Mouse (Mus musculus) liver, embryonic 14.5 days (tissue): ENCODE results near the gene Clec4f. TPM values are rescaled to one million over a fixed set of nuclear protein-coding genes. Genes with fewer than 3 reads are reported as not detected.
A peak's percentile ranks its signal among the peaks of the same experiment; 100 is the strongest.

Experiments
- ATAC-seq: fragments of 200-750 bp; cut with Nextera tagmentation; 2 replicates; pipeline ENCODE4 v1.8.0; 2017; ENCODE audit warnings: moderate number of reproducible peaks, mild to moderate bottlenecking, moderate library complexity; ENCODE audit not compliant: insufficient read depth
- DNase-seq, 3 experiments: peaks; one replicate each; pipeline ENCODE4 v3.0.0-alpha.2; 2012 to 2013; ENCODE audit warnings: low read depth in 3 of 3, low spot score in 3 of 3
- H3K27ac ChIP-seq: fragments of 300-500 bp; sonication (generic); 2 replicates; pipeline ENCODE4 v1.5.1; 2014; ENCODE audit warnings: moderate library complexity, mild to moderate bottlenecking, control low read depth, inconsistent platforms
- H3K27me3 ChIP-seq: fragments of 300-500 bp; sonication (generic); 2 replicates; pipeline ENCODE4 v1.6.1; 2014; ENCODE audit warnings: mild to moderate bottlenecking, low read length, moderate library complexity; ENCODE audit not compliant: control insufficient read depth, insufficient read depth
- H3K36me3 ChIP-seq: fragments of 300-500 bp; sonication (generic); replicated peaks from 2 replicates; pipeline ENCODE4 v1.6.1; 2014; ENCODE audit warnings: low read depth; ENCODE audit not compliant: control insufficient read depth, insufficient read depth
- H3K4me1 ChIP-seq, 2 experiments: fragments of 200-500 bp in 1 of 2; fragments of 300-500 bp in 1 of 2; sonication (generic) in 1 of 2; replicated peaks; 2 replicates each; pipeline ENCODE4 v1.6.1; 2012 to 2014; ENCODE audit warnings: antibody characterized with exemption in 1 of 2, inconsistent platforms in 1 of 2, low read length in 1 of 2; ENCODE audit not compliant: control insufficient read depth in 2 of 2, insufficient read depth in 2 of 2
- H3K4me2 ChIP-seq: fragments of 300-500 bp; sonication (generic); 2 replicates; pipeline ENCODE4 v1.6.1; 2014; ENCODE audit warnings: low read depth, mild to moderate bottlenecking, control low read depth, moderate library complexity
- H3K4me3 ChIP-seq, 2 experiments: fragments of 200-500 bp in 1 of 2; fragments of 300-500 bp in 1 of 2; sonication (generic) in 1 of 2; 2 replicates each; pipeline ENCODE4 v1.5.1; 2012 to 2014; ENCODE audit warnings: low read depth in 2 of 2, low read length in 2 of 2, mild to moderate bottlenecking in 2 of 2, control low read depth in 1 of 2, inconsistent platforms in 1 of 2, moderate library complexity in 1 of 2; ENCODE audit not compliant: insufficient read depth in 1 of 2
- H3K9ac ChIP-seq: fragments of 300-500 bp; sonication (generic); replicated peaks from 2 replicates; pipeline ENCODE4 v1.6.1; 2014; ENCODE audit warnings: mild to moderate bottlenecking, control low read depth, moderate library complexity
- H3K9me3 ChIP-seq: fragments of 300-500 bp; sonication (generic); 2 replicates; pipeline ENCODE4 v1.6.1; 2016; ENCODE audit warnings: low read length, mixed read lengths; ENCODE audit not compliant: control insufficient read depth
- CTCF ChIP-seq: IDR thresholded peaks from 2 replicates; pipeline ENCODE4 v1.5.1; 2016; ENCODE audit warnings: antibody characterized with exemption, low read depth, control low read depth
- EP300 ChIP-seq: IDR thresholded peaks from 2 replicates; pipeline ENCODE4 v1.6.1; 2016; ENCODE audit warnings: antibody characterized with exemption, low read depth
- WGBS: fragments of 180-500 bp; shearing (Covaris S2); extraction: QIAGEN DNeasy Blood & Tissue Kit; methylation state at CpG from one replicate; pipeline ENCODE4 v1.1.7; 2014; ENCODE audit not compliant: insufficient replicate concordance; 5-methylcytosine and 5-hydroxymethylcytosine counted together
- polyA plus RNA-seq, 2 experiments: library from polyadenylated mRNA; depleted of rRNA in 1 of 2; stranded (reverse) in 1 of 2; unstranded in 1 of 2; fragments of >200 nt; fragmentation: Nextera tagmentation in 1 of 2; extraction: Ambion mirVana in 1 of 2; gene quantifications; 2 replicates each; pipeline versions ENCODE4 v1.2.1 to v1.2.3; 2012 to 2014

Gene Clec4f
- polyA plus RNA-seq, 2 experiments = 3.3 to 4.1 TPM

- 26% methylated on average over 4 of the region's 4 CpGs for WGBS
- Histone ChIP-seq H3K4me2 (no peak overlapping the region), H3K36me3 (no peaks in the 10 kb centered on the region), H3K9ac (no peak overlapping the region), H3K4me1 (no peaks in the 10 kb centered on the region), H3K27me3 (peaks cover 28% of the 10 kb centered on the region), H3K9me3 (no peaks in the 10 kb centered on the region), H3K4me3 (no peak overlapping the region), H3K27ac (no peak overlapping the region)
- TF ChIP-seq EP300 = no peak
- no peak for TF ChIP-seq CTCF
- no peak for DNase-seq
- ATAC-seq = no peak
Measured at GRCm38 (mm10) chr6:83689374-83689773, 33.4 kb upstream of the Clec4f start.

GRCm38 (mm10) chr6:83677757-83678156 lies 21.8 kb upstream of the Clec4f start, which contains the start of gene Cd207:
Cd207 (minus strand) TSS chr6:83677857.
- no peak within 1 kb of the TSS for H3K27ac ChIP-seq
- WGBS = 46% methylated on average over 4 of the region's 4 CpGs
- H3K4me3 ChIP-seq = no peak within 1 kb of the TSS
- no peaks in the 10 kb centered on the region for H3K36me3 ChIP-seq
- TF ChIP-seq EP300 = no peak
- TF ChIP-seq CTCF = no peak
- H3K9ac ChIP-seq = no peak within 1 kb of the TSS
- no peak for DNase-seq
- no peaks in the 10 kb centered on the region for H3K9me3 ChIP-seq
- no peaks in the 10 kb centered on the region for H3K27me3 ChIP-seq
- no peak within 1 kb of the TSS for H3K4me2 ChIP-seq
- no peaks in the 10 kb centered on the region for H3K4me1 ChIP-seq
- ATAC-seq = no peak

GRCm38 (mm10) chr6:83673395-83673794 lies 17.4 kb upstream of the Clec4f start:
- H3K4me1 ChIP-seq = no peaks in the 10 kb centered on the region

GRCm38 (mm10) chr6:83665009-83665408 lies 9.0 kb upstream of the Clec4f start:
- TF ChIP-seq CTCF (no peak), EP300 (no peak)
- Histone ChIP-seq H3K4me3 (no peak overlapping the region), H3K27me3 (no peaks in the 10 kb centered on the region), H3K9ac (no peak overlapping the region), H3K27ac (no peak overlapping the region), H3K36me3 (no peaks in the 10 kb centered on the region), H3K4me1 (no peaks in the 10 kb centered on the region), H3K4me2 (no peak overlapping the region), H3K9me3 (no peaks in the 10 kb centered on the region)
- WGBS = 66% methylated on average over 2 of the region's 2 CpGs
- DNase-seq (no peak), ATAC-seq (no peak)

More at GRCm38 (mm10) chr6:83673395-83673794, 17.4 kb upstream of the Clec4f start:
- Histone ChIP-seq H3K4me2 (no peak overlapping the region), H3K9ac (no peak overlapping the region), H3K36me3 (no peaks in the 10 kb centered on the region), H3K9me3 (no peaks in the 10 kb centered on the region), H3K4me3 (no peak overlapping the region), H3K27me3 (no peaks in the 10 kb centered on the region), H3K27ac (no peak overlapping the region)
- WGBS = 5% methylated on average over 4 of the region's 4 CpGs
- DNase-seq (peak; percentile 20 to 45 (median 29)), ATAC-seq (no peak)
- TF ChIP-seq EP300 (no peak), CTCF (peak; percentile 80)

- H3K27ac ChIP-seq = no peak overlapping the region
- no peaks in the 10 kb centered on the region for H3K4me1 ChIP-seq
- H3K27me3 ChIP-seq = no peaks in the 10 kb centered on the region
- 43% methylated on average over 4 of the region's 4 CpGs for WGBS
- no peak overlapping the region for H3K4me2 ChIP-seq
- DNase-seq (no peak), ATAC-seq (no peak)
- no peaks in the 10 kb centered on the region for H3K36me3 ChIP-seq
- no peaks in the 10 kb centered on the region for H3K9me3 ChIP-seq
- no peak overlapping the region for H3K9ac ChIP-seq
- TF ChIP-seq EP300 (no peak), CTCF (no peak)
- H3K4me3 ChIP-seq = no peak overlapping the region
Measured at GRCm38 (mm10) chr6:83660821-83661220, 4.8 kb upstream of the Clec4f start.
